Mouse (Mus musculus): Measurements from ENCODE around the gene Prkag3. TPM values are rescaled to one million over a fixed set of nuclear protein-coding genes. Genes with fewer than 3 reads are reported as not detected.

The Prkag3 gene
- polyA plus RNA-seq, 1 experiment from 2014 or later = 7.2 TPM

DNA sequence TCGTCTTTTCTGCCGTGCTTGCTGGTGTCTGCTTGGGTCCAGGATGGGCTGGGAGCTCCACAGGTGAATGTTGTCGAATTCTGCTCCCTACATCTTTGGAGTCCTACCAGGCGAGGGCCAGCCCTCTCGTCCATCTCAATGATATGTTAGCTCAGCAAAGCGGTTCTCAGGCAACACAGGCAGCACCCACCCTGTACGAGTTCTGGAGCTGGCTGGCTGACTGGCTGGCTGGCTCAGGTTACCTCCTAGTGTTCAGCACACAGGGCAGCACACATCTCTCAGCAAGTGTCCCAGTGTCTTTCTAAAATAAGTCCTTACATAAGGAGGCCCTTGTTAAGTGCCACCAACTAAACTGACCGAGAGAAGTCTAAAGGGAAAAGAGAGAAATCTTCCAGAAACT, 20.6 kb downstream of the Prkag3 start:
- Histone ChIP-seq H3K27ac (ENCODE audit: poor library complexity, severe bottlenecking) (no peak overlapping the region), H3K4me1 (replicated peaks) (peaks cover 5% of the 10 kb centered on the region; the same call in 1 of the 2 replicates), H3K4me3 (no peak overlapping the region), H3K9me3 (replicated peaks) (no peaks in the 10 kb centered on the region), H3K4me2 (no peak overlapping the region), H3K9ac (no peak overlapping the region), H3K36me3 (no peaks in the 10 kb centered on the region), H3K27me3 (replicated peaks) (no peaks in the 10 kb centered on the region)
- ATAC-seq (ENCODE audit: insufficient number of reproducible peaks, low FRiP score) = no peak
- 62% methylated on average over 8 of the region's 8 CpGs for WGBS

GRCm38 (mm10) chr1:74726674-74727073, 22.3 kb downstream of the Prkag3 start:
- H3K27ac ChIP-seq (ENCODE audit: poor library complexity, severe bottlenecking) = no peak overlapping the region

GRCm38 (mm10) chr1:74726114-74726513, 22.9 kb downstream of the Prkag3 start:
- Histone ChIP-seq H3K27ac (ENCODE audit: poor library complexity, severe bottlenecking) (no peak overlapping the region), H3K4me1 (replicated peaks) (peaks cover 5% of the 10 kb centered on the region; the same call in 1 of the 2 replicates), H3K9ac (no peak overlapping the region), H3K9me3 (replicated peaks) (no peaks in the 10 kb centered on the region), H3K4me2 (no peak overlapping the region), H3K4me3 (no peak overlapping the region), H3K27me3 (replicated peaks) (no peaks in the 10 kb centered on the region), H3K36me3 (no peaks in the 10 kb centered on the region)
- 64% methylated on average over 5 of the region's 5 CpGs for WGBS
- ATAC-seq (ENCODE audit: insufficient number of reproducible peaks, low FRiP score) = no peak

More at GRCm38 (mm10) chr1:74726674-74727073, 22.3 kb downstream of the Prkag3 start:
- H3K36me3 ChIP-seq = no peaks in the 10 kb centered on the region
- ATAC-seq (ENCODE audit: insufficient number of reproducible peaks, low FRiP score) = no peak
- H3K4me2 ChIP-seq = no peak overlapping the region
- WGBS = 50% methylated on average over 5 of the region's 5 CpGs
- no peaks in the 10 kb centered on the region for H3K9me3 ChIP-seq (replicated peaks)
- no peak overlapping the region for H3K9ac ChIP-seq
- H3K27me3 ChIP-seq (replicated peaks) = no peaks in the 10 kb centered on the region
- H3K4me1 ChIP-seq (replicated peaks) = peaks cover 5% of the 10 kb centered on the region; the same call in 1 of the 2 replicates
- H3K4me3 ChIP-seq = no peak overlapping the region

GRCm38 (mm10) chr1:74723748-74724147, 25.3 kb downstream of the Prkag3 start:
- H3K4me1 ChIP-seq (replicated peaks) = peaks cover 5% of the 10 kb centered on the region; the same call in 1 of the 2 replicates
- H3K27me3 ChIP-seq (replicated peaks) = no peaks in the 10 kb centered on the region
- H3K4me2 ChIP-seq = no peak overlapping the region
- no peak overlapping the region for H3K27ac ChIP-seq (ENCODE audit: poor library complexity, severe bottlenecking)
- no peak overlapping the region for H3K4me3 ChIP-seq
- peaks cover 3% of the 10 kb centered on the region; the same call in 1 of the 2 replicates for H3K36me3 ChIP-seq
- H3K9ac ChIP-seq = no peak overlapping the region
- ATAC-seq (ENCODE audit: insufficient number of reproducible peaks, low FRiP score) = no peak
- 71% methylated on average over 2 of the region's 2 CpGs for WGBS
- no peaks in the 10 kb centered on the region for H3K9me3 ChIP-seq (replicated peaks)

GRCm38 (mm10) chr1:74721657-74722056, 27.4 kb downstream of the Prkag3 start:
- peaks cover 3% of the 10 kb centered on the region; the same call in 1 of the 2 replicates for H3K36me3 ChIP-seq

GRCm38 (mm10) chr1:74719281-74719680, 29.7 kb downstream of the Prkag3 start:
- Histone ChIP-seq H3K27me3 (replicated peaks) (no peaks in the 10 kb centered on the region), H3K9me3 (replicated peaks) (no peaks in the 10 kb centered on the region), H3K27ac (ENCODE audit: poor library complexity, severe bottlenecking) (no peak overlapping the region), H3K4me1 (replicated peaks) (peaks cover 7% of the 10 kb centered on the region; the same call in 1 of the 2 replicates), H3K36me3 (peaks cover 3% of the 10 kb centered on the region; the same call in 1 of the 2 replicates), H3K4me2 (no peak overlapping the region), H3K4me3 (no peak overlapping the region), H3K9ac (no peak overlapping the region)
- no peak for ATAC-seq (ENCODE audit: insufficient number of reproducible peaks, low FRiP score)
- WGBS = 68% methylated on average over 3 of the region's 3 CpGs

More at GRCm38 (mm10) chr1:74721657-74722056, 27.4 kb downstream of the Prkag3 start:
- no peak for ATAC-seq (ENCODE audit: insufficient number of reproducible peaks, low FRiP score)
- no peak overlapping the region for H3K4me2 ChIP-seq
- no peak overlapping the region for H3K27ac ChIP-seq (ENCODE audit: poor library complexity, severe bottlenecking)
- WGBS = 66% methylated on average over 6 of the region's 6 CpGs
- H3K9ac ChIP-seq = no peak overlapping the region
- H3K4me3 ChIP-seq = no peak overlapping the region
- H3K4me1 ChIP-seq (replicated peaks) = peaks cover 1% of the 10 kb centered on the region; the same call in 1 of the 2 replicates
- no peaks in the 10 kb centered on the region for H3K27me3 ChIP-seq (replicated peaks)
- no peaks in the 10 kb centered on the region for H3K9me3 ChIP-seq (replicated peaks)

DNA sequence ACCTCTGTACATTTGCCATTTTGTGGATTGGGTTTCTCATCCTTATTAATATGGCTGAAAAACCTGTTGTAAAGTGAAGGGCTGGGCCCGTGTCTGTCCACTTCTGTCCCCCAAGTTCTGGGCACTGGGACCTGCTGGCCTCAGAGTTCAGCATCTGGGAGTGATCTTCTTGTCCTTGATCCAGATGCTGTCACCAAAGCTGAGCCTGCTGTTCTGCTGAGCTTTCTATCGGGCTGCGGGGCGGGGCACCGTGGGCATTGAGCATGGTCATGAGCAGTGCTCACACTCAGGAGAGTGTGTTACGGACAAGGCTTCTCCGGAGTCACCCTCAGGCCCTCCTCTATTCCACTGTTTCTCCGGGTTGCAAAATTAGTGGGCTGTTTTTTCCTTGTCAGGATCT, 30.9 kb downstream of the Prkag3 start:
- Histone ChIP-seq H3K9ac (no peak overlapping the region), H3K9me3 (replicated peaks) (no peaks in the 10 kb centered on the region), H3K27ac (ENCODE audit: poor library complexity, severe bottlenecking) (no peak overlapping the region), H3K4me2 (no peak overlapping the region), H3K36me3 (peaks cover 3% of the 10 kb centered on the region; the same call in 1 of the 2 replicates), H3K4me3 (no peak overlapping the region), H3K27me3 (replicated peaks) (no peaks in the 10 kb centered on the region), H3K4me1 (replicated peaks) (peaks cover 11% of the 10 kb centered on the region)
- WGBS = 86% methylated on average over 8 of the region's 8 CpGs
- ATAC-seq (ENCODE audit: insufficient number of reproducible peaks, low FRiP score) = no peak

- H3K27ac ChIP-seq (ENCODE audit: poor library complexity, severe bottlenecking) = no peak overlapping the region
- peaks cover 11% of the 10 kb centered on the region for H3K4me1 ChIP-seq (replicated peaks)
- no peak overlapping the region for H3K4me2 ChIP-seq
- 85% methylated on average over 6 of the region's 6 CpGs for WGBS
- peaks cover 3% of the 10 kb centered on the region; the same call in 1 of the 2 replicates for H3K36me3 ChIP-seq
- no peaks in the 10 kb centered on the region for H3K9me3 ChIP-seq (replicated peaks)
- no peaks in the 10 kb centered on the region for H3K27me3 ChIP-seq (replicated peaks)
- no peak for ATAC-seq (ENCODE audit: insufficient number of reproducible peaks, low FRiP score)
- H3K4me3 ChIP-seq = no peak overlapping the region
- H3K9ac ChIP-seq = no peak overlapping the region
Observed at GRCm38 (mm10) chr1:74715886-74716285, 33.1 kb downstream of the Prkag3 start.

- Histone ChIP-seq H3K4me3 (no peak overlapping the region), H3K4me1 (replicated peaks) (peaks cover 11% of the 10 kb centered on the region), H3K4me2 (no peak overlapping the region), H3K27me3 (replicated peaks) (no peaks in the 10 kb centered on the region), H3K9ac (no peak overlapping the region), H3K27ac (ENCODE audit: poor library complexity, severe bottlenecking) (no peak overlapping the region), H3K36me3 (peaks cover 3% of the 10 kb centered on the region; the same call in 1 of the 2 replicates), H3K9me3 (replicated peaks) (no peaks in the 10 kb centered on the region)
- 69% methylated on average over 5 of the region's 5 CpGs for WGBS
- ATAC-seq (ENCODE audit: insufficient number of reproducible peaks, low FRiP score) = no peak
Observed at GRCm38 (mm10) chr1:74715468-74715867, 33.6 kb downstream of the Prkag3 start.

GRCm38 (mm10) chr1:74714967-74715366, 34.1 kb downstream of the Prkag3 start:
- H3K27ac ChIP-seq (ENCODE audit: poor library complexity, severe bottlenecking) = no peak overlapping the region
- H3K4me2 ChIP-seq = peak overlapping the region; percentile 85
- peaks cover 11% of the 10 kb centered on the region for H3K4me1 ChIP-seq (replicated peaks)
- H3K27me3 ChIP-seq (replicated peaks) = no peaks in the 10 kb centered on the region
- H3K4me3 ChIP-seq = no peak overlapping the region
- peaks cover 3% of the 10 kb centered on the region; the same call in 1 of the 2 replicates for H3K36me3 ChIP-seq
- no peaks in the 10 kb centered on the region for H3K9me3 ChIP-seq (replicated peaks)
- WGBS = 37% methylated on average over 2 of the region's 2 CpGs
- no peak for ATAC-seq (ENCODE audit: insufficient number of reproducible peaks, low FRiP score)
- H3K9ac ChIP-seq = no peak overlapping the region

GRCm38 (mm10) chr1:74713859-74714730, 34.9 kb downstream of the Prkag3 start:
- peak overlapping the region; percentile 80 for H3K9ac ChIP-seq
- 19% methylated on average over 12 of the region's 12 CpGs for WGBS
- no peaks in the 10 kb centered on the region for H3K9me3 ChIP-seq (replicated peaks)
- peaks cover 11% of the 10 kb centered on the region for H3K4me1 ChIP-seq (replicated peaks)
- peaks cover 3% of the 10 kb centered on the region; the same call in 1 of the 2 replicates for H3K36me3 ChIP-seq
- peak overlapping the region; percentile 60 for H3K4me3 ChIP-seq
- no peaks in the 10 kb centered on the region for H3K27me3 ChIP-seq (replicated peaks)
- peak overlapping the region; percentile 47; the same call in 1 of the 2 replicates for H3K27ac ChIP-seq (ENCODE audit: poor library complexity, severe bottlenecking)
- peak; percentile 29; the same call in 1 of the 2 replicates for ATAC-seq (ENCODE audit: insufficient number of reproducible peaks, low FRiP score)
- peak overlapping the region; percentile 85 for H3K4me2 ChIP-seq
